Mouse (Mus musculus) midbrain, embryonic 13.5 days (tissue): ENCODE data around the gene Anapc16. TPM values are rescaled to one million over a fixed set of nuclear protein-coding genes. Genes with fewer than 3 reads are reported as not detected.
"Not testable (repeated sequence)": the region's sequence is repeated elsewhere in the genome, so short reads cannot be mapped to it uniquely, and the experiment has no call there.

Source experiments
- ATAC-seq: fragments of 200-750 bp; cut with Nextera tagmentation; 2 replicates; pipeline ENCODE4 v1.8.0; 2017; ENCODE audit warnings: mild to moderate bottlenecking, moderate TSS enrichment, moderate library complexity
- H3K27ac ChIP-seq: fragments of 300-500 bp; sonication (generic); 2 replicates; pipeline ENCODE4 v1.5.1; 2015; ENCODE audit warnings: inconsistent platforms, mild to moderate bottlenecking, moderate library complexity
- H3K27me3 ChIP-seq: fragments of 300-500 bp; sonication (generic); 2 replicates; pipeline ENCODE4 v1.6.1; 2015; ENCODE audit warnings: mild to moderate bottlenecking, inconsistent platforms
- H3K36me3 ChIP-seq: fragments of 300-500 bp; sonication (generic); 2 replicates; pipeline ENCODE4 v1.6.1; 2015; ENCODE audit warnings: mild to moderate bottlenecking, inconsistent platforms
- H3K4me1 ChIP-seq: fragments of 300-500 bp; sonication (generic); replicated peaks from 2 replicates; pipeline ENCODE4 v1.6.1; 2015; ENCODE audit warnings: inconsistent platforms
- H3K4me2 ChIP-seq: fragments of 300-500 bp; sonication (generic); replicated peaks from 2 replicates; pipeline ENCODE4 v1.6.1; 2015; ENCODE audit warnings: moderate library complexity, mild to moderate bottlenecking, inconsistent platforms
- H3K4me3 ChIP-seq: fragments of 300-500 bp; sonication (generic); replicated peaks from 2 replicates; pipeline ENCODE4 v1.5.1; 2015; ENCODE audit warnings: mild to moderate bottlenecking, inconsistent platforms
- H3K9ac ChIP-seq: fragments of 300-500 bp; sonication (generic); replicated peaks from 2 replicates; pipeline ENCODE4 v1.6.1; 2015; ENCODE audit warnings: mild to moderate bottlenecking, inconsistent platforms
- H3K9me3 ChIP-seq: fragments of 300-500 bp; sonication (generic); 2 replicates; pipeline ENCODE4 v1.6.1; 2016; ENCODE audit warnings: mild to moderate bottlenecking, inconsistent platforms
- WGBS: fragments of 180-500 bp; shearing (Covaris S2); methylation state at CpG from one replicate; pipeline ENCODE4 v1.1.7; 2015; 5-methylcytosine and 5-hydroxymethylcytosine counted together
- polyA plus RNA-seq: library from polyadenylated mRNA; unstranded; fragments of >200 nt; fragmentation: Nextera tagmentation; extraction: Ambion mirVana; gene quantifications from 2 replicates; pipeline ENCODE4 v1.2.1, GENCODE M21; 2015

Anapc16 gene
- polyA plus RNA-seq, 1 experiment from 2014 or later: 121 TPM

DNA sequence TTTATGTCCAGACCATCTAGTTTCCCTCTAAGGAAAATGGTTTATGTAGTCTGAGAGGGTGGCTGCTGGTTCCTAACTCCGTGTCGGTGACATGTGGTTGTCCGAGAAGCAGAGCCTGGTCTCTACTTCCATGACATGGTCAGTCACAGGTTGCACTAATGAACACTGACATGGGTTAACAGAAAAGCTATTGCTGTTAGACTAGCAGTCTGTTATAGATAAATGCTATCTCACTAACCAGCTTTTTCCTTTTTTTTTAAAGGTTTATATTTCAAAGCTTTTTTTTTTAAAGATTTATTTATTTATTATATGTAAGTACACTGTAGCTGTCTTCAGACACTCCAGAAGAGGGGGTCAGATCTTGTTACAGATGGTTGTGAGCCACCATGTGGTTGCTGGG, 3.9 kb downstream of the Anapc16 start:
- ATAC-seq: no peak
- WGBS: 93% methylated on average over 3 of the region's 3 CpGs
- no peak overlapping the region for H3K9ac ChIP-seq

GRCm38 (mm10) chr10:59997591-59997990, 5.3 kb downstream of the Anapc16 start:
- 25% methylated on average over 7 of the region's 7 CpGs for WGBS
- Histone ChIP-seq H3K27me3 (no peaks in the 10 kb centered on the region), H3K9me3 (no peaks in the 10 kb centered on the region), H3K4me1 (peaks cover 17% of the 10 kb centered on the region), H3K4me3 (no peak overlapping the region), H3K9ac (no peak overlapping the region), H3K27ac (no peak overlapping the region), H3K4me2 (no peak overlapping the region), H3K36me3 (peaks cover 40% of the 10 kb centered on the region)
- no peak for ATAC-seq

More for the DNA sequence above, 3.9 kb downstream of the Anapc16 start:
- H3K4me3 ChIP-seq: no peak overlapping the region
- peaks cover 35% of the 10 kb centered on the region for H3K36me3 ChIP-seq
- H3K4me2 ChIP-seq: no peak overlapping the region
- H3K4me1 ChIP-seq: peaks cover 22% of the 10 kb centered on the region
- H3K27me3 ChIP-seq: no peaks in the 10 kb centered on the region
- H3K9me3 ChIP-seq: no peaks in the 10 kb centered on the region
- H3K27ac ChIP-seq: no peak overlapping the region

DNA sequence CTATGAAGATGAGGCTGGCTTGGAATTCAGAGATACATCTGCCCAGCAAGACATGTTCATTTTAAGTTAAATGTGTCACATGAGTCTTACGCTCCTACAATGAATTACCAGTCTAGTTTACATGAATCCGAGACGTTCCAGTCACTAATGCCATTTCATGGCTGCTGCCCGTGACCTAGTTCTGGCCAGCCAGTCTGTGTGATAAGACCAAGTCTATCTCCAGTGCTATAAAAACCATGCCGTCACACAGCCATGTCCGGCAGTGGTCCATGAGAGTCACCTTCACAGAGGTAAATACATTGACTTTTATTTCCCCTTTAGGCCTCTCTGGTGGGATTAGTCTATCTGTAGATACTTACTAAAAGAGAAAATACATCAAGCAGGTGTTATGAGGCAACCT, 7.0 kb downstream of the Anapc16 start:
- H3K9ac ChIP-seq: no peak overlapping the region
- no peak overlapping the region for H3K4me2 ChIP-seq
- H3K27me3 ChIP-seq: no peaks in the 10 kb centered on the region
- 96% methylated on average over 6 of the region's 6 CpGs for WGBS
- peaks cover 4% of the 10 kb centered on the region for H3K4me1 ChIP-seq
- no peaks in the 10 kb centered on the region for H3K9me3 ChIP-seq
- H3K27ac ChIP-seq: no peak overlapping the region
- peaks cover 51% of the 10 kb centered on the region for H3K36me3 ChIP-seq
- ATAC-seq: no peak
- H3K4me3 ChIP-seq: no peak overlapping the region

DNA sequence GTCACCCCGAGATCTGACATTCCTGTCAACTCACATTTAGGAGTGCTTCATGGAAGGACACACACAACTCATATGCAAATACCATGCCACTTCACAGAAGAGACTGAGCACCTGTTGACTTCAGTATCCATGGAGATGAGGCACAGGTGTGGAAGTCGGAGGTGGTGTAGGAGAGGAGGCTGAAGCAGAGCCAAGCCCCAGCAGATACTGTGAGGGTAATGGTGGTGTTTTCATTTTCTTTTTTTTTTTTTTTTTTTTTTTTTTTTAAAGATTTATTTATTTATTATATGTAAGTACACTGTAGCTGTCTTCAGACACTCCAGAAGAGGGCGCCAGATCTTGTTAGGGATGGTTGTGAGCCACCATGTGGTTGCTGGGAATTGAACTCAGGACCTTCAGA, 9.1 kb downstream of the Anapc16 start:
- H3K4me3 ChIP-seq, H3K4me1 ChIP-seq, H3K9me3 ChIP-seq, H3K4me2 ChIP-seq, H3K27ac ChIP-seq, H3K9ac ChIP-seq, H3K27me3 ChIP-seq, ATAC-seq: not testable (repeated sequence)
- WGBS: 86% methylated on average over 2 of the region's 3 CpGs
- peaks cover 65% of the 10 kb centered on the region for H3K36me3 ChIP-seq

DNA sequence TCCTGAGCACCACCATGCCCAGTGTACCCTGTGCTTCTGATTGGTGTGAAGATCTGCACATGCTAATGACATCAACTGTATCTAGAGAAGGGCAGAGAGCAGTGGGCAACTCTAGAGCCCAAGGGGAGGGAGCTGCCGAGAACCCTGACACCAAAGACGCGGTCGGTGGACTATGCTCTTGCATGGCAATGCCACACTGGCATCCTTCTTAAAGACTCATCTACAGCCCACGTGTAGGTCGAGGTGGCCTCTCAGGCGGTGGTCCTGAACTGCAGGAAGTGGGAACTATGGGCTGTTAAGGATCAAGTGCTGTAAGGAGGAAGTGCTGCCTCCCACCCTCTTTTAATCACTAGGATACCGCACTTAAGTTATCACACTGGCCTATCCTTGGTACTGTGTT, 10.9 kb downstream of the Anapc16 start:
- Histone ChIP-seq H3K9ac (no peak overlapping the region), H3K27ac (no peak overlapping the region), H3K4me1 (no peaks in the 10 kb centered on the region), H3K4me2 (no peak overlapping the region), H3K27me3 (no peaks in the 10 kb centered on the region), H3K36me3 (peaks cover 83% of the 10 kb centered on the region), H3K4me3 (no peak overlapping the region), H3K9me3 (no peaks in the 10 kb centered on the region)
- WGBS: 88% methylated on average over 8 of the region's 8 CpGs
- no peak for ATAC-seq

DNA sequence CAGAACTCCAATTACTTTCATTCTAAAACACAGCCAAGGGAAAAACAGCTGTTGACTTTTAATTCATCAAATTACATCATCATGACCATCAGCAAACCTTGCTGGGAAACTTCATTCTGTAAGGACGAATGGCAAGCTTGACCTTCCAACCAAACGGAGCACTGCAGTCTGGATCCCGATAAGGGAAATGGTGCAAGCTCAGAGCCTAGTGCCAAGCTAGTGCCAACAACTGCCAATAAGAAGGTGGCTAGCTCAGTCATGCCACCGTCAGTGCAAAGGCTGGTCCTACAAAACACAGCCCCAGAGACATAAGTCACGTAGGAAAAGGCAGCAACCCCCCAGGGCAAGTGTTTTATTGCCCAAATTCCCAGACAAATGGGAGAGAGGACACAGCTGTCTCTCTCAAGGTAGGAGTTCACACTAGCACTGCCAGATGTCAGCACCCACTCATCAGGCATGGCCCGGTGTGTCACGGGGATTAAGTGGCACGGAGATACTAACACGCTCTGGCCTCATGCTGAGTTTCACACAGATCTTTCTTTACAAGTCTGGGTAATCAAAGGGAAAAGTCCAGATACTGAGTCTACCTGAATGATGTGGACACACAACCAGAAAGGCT, 11.6 kb downstream of the Anapc16 start:
- WGBS: 90% methylated on average over 9 of the region's 9 CpGs
- Histone ChIP-seq H3K9ac (no peak overlapping the region), H3K36me3 (peaks cover 83% of the 10 kb centered on the region), H3K4me1 (no peaks in the 10 kb centered on the region), H3K4me3 (no peak overlapping the region), H3K9me3 (no peaks in the 10 kb centered on the region), H3K27me3 (no peaks in the 10 kb centered on the region), H3K4me2 (no peak overlapping the region), H3K27ac (no peak overlapping the region)
- ATAC-seq: no peak

DNA sequence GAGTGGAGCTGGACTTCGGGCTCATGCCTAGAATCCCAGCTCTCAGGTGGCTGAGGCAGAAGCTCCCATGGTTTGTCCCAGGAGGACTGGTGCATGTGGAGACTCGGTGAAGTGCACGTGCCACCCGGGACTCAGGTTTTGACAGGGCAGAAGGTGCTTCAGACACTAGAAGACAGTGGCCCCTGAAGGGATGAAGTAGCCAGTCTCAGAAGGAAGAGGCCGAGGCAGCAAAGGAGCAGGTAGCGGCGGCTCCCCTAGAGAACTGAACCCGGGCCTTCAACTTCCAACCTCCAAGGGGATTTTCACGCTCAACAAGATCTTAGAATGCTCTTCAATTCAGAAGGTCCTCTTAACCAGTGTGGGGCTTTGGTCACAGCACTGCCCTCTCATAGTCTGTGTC, 12.5 kb downstream of the Anapc16 start:
- H3K4me3 ChIP-seq: no peak overlapping the region
- H3K9ac ChIP-seq: no peak overlapping the region
- ATAC-seq: no peak
- H3K36me3 ChIP-seq: peaks cover 80% of the 10 kb centered on the region
- H3K27me3 ChIP-seq: no peaks in the 10 kb centered on the region
- no peaks in the 10 kb centered on the region for H3K4me1 ChIP-seq
- H3K4me2 ChIP-seq: no peak overlapping the region
- H3K27ac ChIP-seq: no peak overlapping the region
- no peaks in the 10 kb centered on the region for H3K9me3 ChIP-seq
- WGBS: 95% methylated on average over 9 of the region's 9 CpGs

DNA sequence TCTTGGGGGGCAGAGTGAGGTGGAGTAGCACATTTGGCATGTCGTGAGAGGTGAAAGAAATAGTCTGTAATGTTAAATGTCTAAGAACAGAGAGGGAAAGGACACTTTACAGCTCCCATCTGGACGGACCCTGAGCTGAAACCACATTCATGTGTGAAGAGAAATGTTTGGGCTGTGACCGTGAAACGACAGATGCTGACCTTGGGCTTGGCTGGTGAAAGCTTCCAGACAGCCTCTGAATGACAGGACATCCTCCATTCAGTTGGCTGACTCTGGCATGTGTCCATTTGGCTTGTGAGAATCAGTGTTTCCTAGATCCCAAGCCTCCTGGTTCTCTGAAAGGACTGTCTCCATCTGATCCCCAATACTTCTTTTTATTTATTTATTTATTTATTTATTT, 14.9 kb downstream of the Anapc16 start:
- Histone ChIP-seq H3K4me1 (no peaks in the 10 kb centered on the region), H3K36me3 (peaks cover 76% of the 10 kb centered on the region)
- ATAC-seq: no peak

DNA sequence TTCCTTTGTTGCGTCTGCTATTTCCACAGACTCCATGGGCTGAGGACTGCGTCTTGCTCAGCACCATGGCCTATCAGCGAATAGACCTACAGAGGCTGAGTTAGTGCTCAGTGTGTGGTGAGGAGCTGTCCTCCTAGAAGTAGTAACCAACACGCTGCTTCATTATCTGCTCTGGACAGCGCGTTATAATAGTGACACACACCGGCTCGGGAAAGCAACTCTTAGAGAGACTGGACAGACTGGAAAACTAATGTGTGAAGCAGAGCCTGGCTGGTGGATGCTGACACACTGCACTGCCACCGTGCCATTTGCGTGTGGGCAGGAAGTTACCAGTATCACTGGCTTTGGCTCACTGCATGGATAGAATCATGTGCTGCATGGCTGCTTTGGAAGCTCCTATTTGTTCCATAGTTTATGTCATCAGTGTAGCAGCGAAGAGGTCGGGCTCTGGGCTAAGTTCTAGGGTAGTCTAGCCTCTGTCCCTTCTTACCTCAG, 20.5 kb downstream of the Anapc16 start:
- Histone ChIP-seq H3K27me3 (no peaks in the 10 kb centered on the region), H3K4me1 (peaks cover 22% of the 10 kb centered on the region), H3K9me3 (no peaks in the 10 kb centered on the region), H3K27ac (no peak overlapping the region), H3K36me3 (peaks cover 29% of the 10 kb centered on the region), H3K4me3 (no peak overlapping the region), H3K4me2 (no peak overlapping the region), H3K9ac (no peak overlapping the region)
- no peak for ATAC-seq
- 93% methylated on average over 12 of the region's 12 CpGs for WGBS

More for the DNA sequence above, 14.9 kb downstream of the Anapc16 start:
- 91% methylated on average over 4 of the region's 4 CpGs for WGBS
- Histone ChIP-seq H3K4me3 (no peak overlapping the region), H3K27ac (no peak overlapping the region), H3K4me2 (no peak overlapping the region), H3K27me3 (no peaks in the 10 kb centered on the region), H3K9me3 (no peaks in the 10 kb centered on the region), H3K9ac (no peak overlapping the region)

DNA sequence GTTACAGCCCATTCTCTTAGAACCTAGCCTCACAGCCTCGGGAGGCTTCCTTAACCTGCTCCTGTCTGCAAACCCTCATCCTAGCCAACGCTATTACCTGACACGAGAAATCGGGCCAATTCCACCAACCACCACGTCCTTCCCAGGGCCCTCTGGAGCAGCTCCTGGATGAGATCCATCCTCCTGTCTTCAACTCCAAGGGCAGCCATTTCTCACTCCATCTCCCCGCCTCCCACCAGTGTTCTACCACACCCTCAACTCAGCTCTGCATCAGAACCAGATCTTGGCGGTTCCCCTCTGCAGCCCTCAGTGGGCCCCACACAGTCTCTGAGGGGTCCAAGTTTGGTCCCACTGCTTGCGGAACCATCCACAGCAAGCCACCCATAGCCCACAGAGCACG, 21.1 kb downstream of the Anapc16 start:
- Histone ChIP-seq H3K4me3 (no peak overlapping the region), H3K9me3 (no peaks in the 10 kb centered on the region), H3K9ac (no peak overlapping the region), H3K4me2 (no peak overlapping the region), H3K27me3 (no peaks in the 10 kb centered on the region), H3K27ac (no peak overlapping the region), H3K4me1 (peaks cover 22% of the 10 kb centered on the region), H3K36me3 (peaks cover 23% of the 10 kb centered on the region)
- 85% methylated on average over 9 of the region's 9 CpGs for WGBS
- no peak for ATAC-seq

- WGBS: 91% methylated on average over 4 of the region's 4 CpGs
Measured at GRCm38 (mm10) chr10:59981336-59981735, 21.6 kb downstream of the Anapc16 start.

GRCm38 (mm10) chr10:59980815-59981244, 22.1 kb downstream of the Anapc16 start:
- Histone ChIP-seq H3K4me2 (no peak overlapping the region), H3K9ac (no peak overlapping the region), H3K36me3 (peaks cover 16% of the 10 kb centered on the region), H3K27ac (no peak overlapping the region), H3K9me3 (no peaks in the 10 kb centered on the region), H3K4me3 (no peak overlapping the region), H3K27me3 (no peaks in the 10 kb centered on the region), H3K4me1 (peaks cover 22% of the 10 kb centered on the region)
- no peak for ATAC-seq
- WGBS: 87% methylated on average over 6 of the region's 6 CpGs

More at GRCm38 (mm10) chr10:59981336-59981735, 21.6 kb downstream of the Anapc16 start:
- Histone ChIP-seq H3K27ac (no peak overlapping the region), H3K4me3 (no peak overlapping the region), H3K4me2 (no peak overlapping the region), H3K27me3 (no peaks in the 10 kb centered on the region), H3K36me3 (peaks cover 20% of the 10 kb centered on the region), H3K9me3 (no peaks in the 10 kb centered on the region), H3K4me1 (peaks cover 22% of the 10 kb centered on the region), H3K9ac (no peak overlapping the region)
- ATAC-seq: no peak
